Mouse (Mus musculus) testis, adult 2 months (tissue): ENCODE data around the gene Ercc2.

Source experiments
- CTCF ChIP-seq: fragments of 200-500 bp; IDR thresholded peaks from 2 replicates; pipeline ENCODE4 v1.5.1; 2012; ENCODE audit warnings: low read depth, mild to moderate bottlenecking, inconsistent platforms, low read length, moderate library complexity; ENCODE audit not compliant: control insufficient read depth, insufficient read depth, insufficient replicate concordance
- POLR2A ChIP-seq: fragments of 200-500 bp; IDR thresholded peaks from 2 replicates; pipeline ENCODE4 v1.6.1; 2012; ENCODE audit warnings: low read depth, mild to moderate bottlenecking, inconsistent platforms, low read length, moderate library complexity; ENCODE audit not compliant: control insufficient read depth

DNA sequence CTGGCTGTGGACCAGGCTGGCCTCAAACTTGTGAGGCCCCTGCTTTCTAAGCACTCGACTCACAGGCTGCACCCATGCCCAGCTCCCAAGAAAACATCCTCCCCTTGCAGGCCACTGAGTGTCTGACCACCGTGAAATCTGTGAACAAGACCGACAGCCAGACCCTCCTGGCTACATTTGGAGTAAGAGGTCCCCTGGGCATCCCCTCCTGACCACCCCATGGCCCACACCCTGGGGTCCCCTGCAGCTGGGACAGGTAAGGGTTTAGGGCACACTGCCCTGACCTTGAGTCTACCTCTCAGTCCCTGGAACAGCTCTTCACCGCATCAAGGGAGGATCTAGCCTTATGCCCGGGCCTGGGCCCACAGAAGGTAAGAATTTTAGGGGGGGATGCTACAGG is 26.8 kb upstream of the Ercc2 start:
- no peak for TF ChIP-seq CTCF
- no peak for TF ChIP-seq POLR2A
